Mouse (Mus musculus): ENCODE data around the gene BC034090.

BC034090 gene

GRCm38 (mm10) chr1:155244771-155245211 lies 547 bp upstream of the BC034090 start:
- DNase-seq (ENCODE audit: low spot score) = no peak

GRCm38 (mm10) chr1:155242488-155242745 lies 1.8 kb downstream of the BC034090 start:
- DNase-seq (ENCODE audit: low spot score) = no peak

DNA sequence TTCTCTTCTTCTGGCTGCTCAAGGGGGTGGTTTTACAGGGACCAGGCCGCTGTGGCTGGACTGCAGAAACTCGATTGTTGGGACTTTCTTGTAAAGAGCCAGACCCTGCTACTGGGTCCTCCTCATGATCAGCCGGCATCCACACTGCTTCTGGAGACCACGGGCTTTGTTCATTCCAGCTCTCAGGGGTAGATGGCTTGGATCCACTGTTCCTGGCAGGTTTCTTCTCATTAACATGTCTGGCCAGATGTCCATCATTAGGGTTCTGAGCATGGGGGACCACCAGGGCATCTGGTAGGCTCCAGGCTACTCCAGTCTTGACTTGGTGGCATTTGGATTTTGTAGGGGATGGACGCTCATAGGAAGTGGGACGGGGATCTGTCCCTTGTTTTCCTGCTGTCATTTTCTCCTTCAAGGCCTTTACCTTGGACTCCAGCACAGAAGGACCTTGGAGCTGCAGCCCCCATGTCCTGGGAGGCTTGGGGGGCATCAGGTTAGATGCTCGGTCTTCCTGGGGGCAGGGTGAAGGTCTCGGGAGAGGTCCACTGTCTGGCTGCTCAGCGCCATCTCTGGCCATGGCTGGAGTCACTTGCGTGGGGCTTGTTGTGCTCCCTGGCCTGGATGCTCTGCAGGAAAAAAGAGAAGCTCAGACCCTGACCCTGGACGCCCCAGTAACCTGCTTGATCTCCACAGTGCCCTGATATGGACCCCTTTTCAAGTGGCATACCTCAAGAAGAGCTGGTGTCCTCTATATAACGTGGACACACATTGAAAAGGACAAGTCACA lies 2.4 kb downstream of the BC034090 start:
- no peak for DNase-seq (ENCODE audit: low spot score)

DNA sequence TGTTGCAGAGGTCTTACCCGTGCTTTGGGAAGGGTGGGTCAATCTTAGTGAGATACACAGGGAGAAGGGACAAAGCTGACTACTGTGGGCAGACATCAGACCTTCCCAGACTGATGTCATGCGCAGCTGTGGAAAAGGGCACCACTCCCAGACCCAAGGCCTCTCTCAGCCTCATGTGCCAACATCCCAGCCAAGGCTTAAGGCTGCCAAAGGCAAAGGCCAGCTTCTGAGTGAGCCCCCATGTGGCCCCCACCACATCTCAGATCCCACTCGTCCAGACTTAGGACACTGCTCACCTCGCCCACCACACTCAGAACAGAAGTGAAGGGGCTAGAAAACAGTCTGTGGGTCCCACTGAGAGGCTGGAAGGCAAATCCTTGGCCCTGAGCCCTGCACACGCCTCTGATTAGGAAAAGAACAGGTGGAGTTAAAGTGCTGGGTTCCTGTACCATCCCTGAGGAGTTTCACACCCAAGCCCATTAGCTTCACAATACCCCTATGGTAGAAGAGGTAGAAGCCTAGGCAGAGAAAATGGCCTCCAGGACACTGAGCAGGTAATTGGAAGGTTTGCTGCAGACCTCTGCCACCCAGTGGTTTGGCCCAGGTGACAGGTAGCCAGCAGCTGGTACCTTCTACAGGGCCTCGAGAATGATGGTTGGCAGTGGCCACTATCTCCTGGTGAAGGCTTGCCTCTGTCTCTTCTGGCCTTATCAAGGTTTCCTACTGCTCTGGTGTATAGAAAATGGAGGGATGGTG lies 4.1 kb downstream of the BC034090 start:
- DNase-seq (ENCODE audit: low spot score) = no peak

DNA sequence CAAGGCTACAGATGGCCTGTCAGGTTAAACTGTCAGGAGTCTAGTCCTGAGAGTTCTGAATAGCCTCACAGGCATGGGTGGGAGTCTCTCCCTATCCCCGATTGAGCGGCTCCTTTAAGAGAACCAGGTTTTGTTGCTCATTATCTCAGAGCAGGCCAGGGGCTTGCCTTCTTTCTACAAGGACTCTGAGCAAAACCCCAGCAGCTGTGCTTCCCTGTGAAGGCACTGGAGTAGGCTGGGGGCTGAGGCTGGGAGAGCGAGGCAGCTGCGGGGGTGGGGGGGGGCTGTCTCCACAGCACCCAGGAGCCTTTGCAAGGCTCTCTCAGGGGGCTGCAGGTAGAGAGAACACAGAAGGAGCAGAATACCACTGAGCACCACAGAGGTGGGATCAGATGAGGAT lies 5.1 kb downstream of the BC034090 start:
- no peak for DNase-seq (ENCODE audit: low spot score)

GRCm38 (mm10) chr1:155238126-155238525 lies 6.1 kb downstream of the BC034090 start:
- DNase-seq (ENCODE audit: low spot score) = no peak

- no peak for DNase-seq (ENCODE audit: low spot score)
Observed at GRCm38 (mm10) chr1:155237390-155237789, 6.9 kb downstream of the BC034090 start.

DNA sequence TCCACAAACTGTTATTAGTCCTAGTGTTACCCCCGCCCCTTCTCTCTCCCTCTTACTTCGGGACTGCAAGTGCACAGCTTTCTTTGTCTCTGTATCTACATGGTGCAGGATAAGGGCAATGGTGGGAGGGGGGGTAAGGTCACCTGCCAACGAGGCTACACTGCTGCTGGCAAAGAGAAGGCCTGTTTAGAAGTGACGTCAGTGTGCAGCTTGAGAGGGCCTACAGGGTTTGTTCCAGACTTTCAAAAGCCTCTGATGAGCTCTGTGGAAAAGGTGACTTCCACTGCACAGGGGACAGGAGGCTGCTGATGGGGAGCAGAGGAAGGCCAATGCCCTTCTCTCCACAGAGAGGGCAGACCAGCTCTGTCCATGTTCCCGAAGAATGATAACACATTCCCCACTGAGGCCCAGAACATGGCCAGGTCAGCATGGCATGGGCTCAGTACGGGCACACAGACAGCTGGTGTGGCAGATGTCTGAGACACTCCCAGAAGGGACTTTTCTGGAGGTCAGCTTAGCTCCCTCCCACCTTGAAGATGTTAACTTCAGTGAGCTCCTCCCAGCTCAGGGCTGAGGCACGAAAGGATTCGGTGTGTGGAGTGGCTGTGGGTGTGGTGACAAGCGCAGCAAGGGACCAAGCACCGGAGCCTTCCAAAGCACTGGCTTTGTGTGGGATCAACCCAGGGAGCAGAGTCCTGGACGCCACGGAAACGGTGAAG lies 7.8 kb downstream of the BC034090 start:
- no peak for DNase-seq (ENCODE audit: low spot score)

DNA sequence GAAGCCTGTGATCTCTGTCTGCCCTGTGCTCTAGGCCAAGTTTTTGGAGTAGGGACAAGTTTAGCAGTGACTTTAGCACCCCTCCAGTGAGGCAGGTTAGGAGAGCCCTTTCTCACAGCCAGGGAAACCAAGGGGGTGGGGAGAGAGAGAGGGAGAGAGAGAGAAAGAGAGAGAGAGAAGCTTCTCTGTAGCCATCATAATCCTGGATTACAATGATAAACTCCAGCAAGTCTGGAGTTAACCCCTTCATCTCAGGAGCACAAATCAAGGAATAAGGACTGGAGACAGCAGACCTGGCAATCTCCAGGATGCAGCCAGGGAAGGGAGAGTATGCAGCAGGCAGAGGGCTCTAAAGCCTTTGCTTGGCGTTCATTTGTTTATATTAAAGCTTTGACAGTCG lies 8.6 kb downstream of the BC034090 start:
- DNase-seq (ENCODE audit: low spot score) = no peak

DNA sequence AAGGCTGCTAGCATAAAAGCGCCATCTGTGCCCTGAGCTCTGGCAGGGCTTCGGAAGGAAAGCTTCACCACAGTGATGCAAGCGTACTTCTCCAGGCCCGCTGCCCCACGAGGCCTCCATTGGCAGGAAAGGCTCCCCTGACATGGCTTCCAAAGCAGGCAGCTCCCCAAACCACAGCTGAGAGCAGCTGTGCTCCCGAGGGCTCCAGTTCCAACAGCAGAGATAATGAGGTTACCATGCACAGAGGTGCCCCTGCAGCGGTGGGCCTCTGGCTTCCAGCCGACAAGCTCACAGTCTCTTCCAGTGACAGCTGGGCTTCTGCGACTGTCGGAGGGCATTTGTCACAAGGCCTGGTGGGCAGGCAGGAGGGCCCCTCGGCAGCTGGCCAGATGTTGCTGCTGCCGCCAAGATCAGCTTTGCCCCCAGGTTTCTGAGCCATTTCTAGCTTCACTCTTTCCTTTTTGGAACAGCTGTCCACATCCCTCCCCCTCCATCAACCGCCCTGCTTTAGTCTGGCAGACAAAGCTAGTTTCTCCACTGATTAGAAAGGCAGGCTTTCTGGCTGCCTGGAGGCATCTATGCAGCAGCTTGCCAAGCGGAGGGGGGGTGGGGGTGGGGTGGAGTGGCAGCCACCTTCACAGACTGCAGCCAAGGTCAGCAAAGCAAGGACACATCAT lies 10.2 kb downstream of the BC034090 start:
- DNase-seq (ENCODE audit: low spot score) = no peak

- no peak for DNase-seq (ENCODE audit: low spot score)
Observed at GRCm38 (mm10) chr1:155233378-155233777, 10.9 kb downstream of the BC034090 start.

DNA sequence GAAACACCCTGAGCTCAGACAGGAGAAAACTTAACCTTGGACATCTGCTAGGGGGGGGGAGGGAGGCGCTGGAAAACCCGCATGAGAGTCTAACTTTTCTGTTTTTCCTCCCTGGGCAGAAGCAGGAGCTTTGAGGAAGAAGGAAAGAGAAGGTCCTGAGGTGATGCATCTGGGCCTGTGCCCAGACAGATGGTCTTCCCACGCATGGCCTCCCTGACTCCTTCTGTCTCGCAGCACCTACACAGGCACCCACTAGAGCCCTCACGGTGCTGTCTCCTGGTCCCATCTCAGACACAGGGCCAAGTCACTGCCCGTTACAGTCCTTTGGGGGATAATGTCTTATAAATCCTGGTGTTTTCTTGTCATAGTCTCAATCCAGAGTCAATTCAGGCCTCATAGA lies 11.5 kb downstream of the BC034090 start:
- no peak for DNase-seq (ENCODE audit: low spot score)

GRCm38 (mm10) chr1:155232385-155232784 lies 11.9 kb downstream of the BC034090 start:
- no peak for DNase-seq (ENCODE audit: low spot score)

DNA sequence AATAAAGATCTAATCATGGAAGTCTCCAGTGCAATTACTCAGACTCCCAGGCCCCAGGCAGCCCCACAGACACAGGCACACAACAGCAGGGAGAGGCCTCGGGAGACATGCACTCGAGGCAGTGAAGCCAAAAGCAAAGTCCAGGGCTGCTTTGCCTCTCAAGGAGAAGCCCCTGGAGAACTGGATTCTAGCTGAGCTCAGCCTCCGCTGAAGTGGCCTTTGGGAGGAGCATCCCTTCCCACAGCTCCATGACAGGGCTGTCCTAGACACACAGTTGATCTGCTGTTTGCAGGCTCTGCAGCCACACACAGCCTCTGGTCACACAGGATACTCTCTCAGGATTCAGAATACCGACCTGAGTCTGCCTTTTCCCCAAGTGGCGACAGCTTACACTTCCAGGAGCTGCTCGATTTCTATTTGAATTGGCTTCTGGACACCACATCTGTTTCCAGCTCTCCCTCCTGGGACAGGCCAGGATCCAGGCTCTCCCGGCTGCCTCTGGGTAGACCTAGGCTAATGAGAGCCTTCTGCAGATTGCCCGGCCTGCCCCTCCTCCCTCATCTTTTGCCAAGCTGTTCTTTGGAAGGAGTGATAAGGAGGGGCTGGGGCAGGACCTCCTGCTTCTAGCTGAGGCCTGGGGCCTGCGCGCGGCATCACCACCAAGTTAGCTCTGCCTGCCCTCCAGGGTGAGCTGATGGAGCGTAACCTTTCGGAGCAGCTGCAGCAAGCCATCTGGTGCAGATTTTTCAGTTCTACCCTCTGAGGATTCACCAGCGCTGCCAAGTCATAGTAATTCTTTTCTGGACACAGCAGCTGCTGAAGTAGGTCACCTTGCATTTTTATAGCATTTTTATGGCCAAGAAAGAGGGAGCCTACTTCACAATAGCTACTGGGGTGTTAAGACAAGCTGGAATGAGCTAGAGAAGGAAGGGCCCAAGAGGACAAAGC lies 14.5 kb downstream of the BC034090 start:
- no peak for DNase-seq (ENCODE audit: low spot score)

GRCm38 (mm10) chr1:155223849-155224554 lies 20.2 kb downstream of the BC034090 start:
- DNase-seq (ENCODE audit: low spot score) = peak; percentile 70

DNA sequence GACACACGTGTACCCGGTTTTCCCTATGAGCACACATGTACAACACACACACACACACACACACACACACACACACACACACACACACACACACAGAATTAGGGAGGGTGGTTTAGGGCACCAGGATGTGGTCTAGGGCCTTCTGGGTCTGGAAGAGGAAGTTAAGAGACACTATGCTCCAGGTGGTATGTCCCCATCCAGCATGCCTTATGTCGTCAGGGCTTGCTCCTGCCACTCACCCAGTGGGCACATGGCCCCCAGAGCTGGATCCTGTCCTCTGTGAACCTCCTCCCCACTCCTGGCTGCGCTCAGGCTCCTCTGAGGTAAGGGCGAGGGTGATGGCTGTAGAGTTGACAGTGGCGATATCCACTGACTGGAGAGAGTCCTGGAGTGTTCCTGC lies 21.2 kb downstream of the BC034090 start:
- DNase-seq (ENCODE audit: low spot score) = peak; percentile 58

- DNase-seq (ENCODE audit: low spot score) = no peak
Observed at GRCm38 (mm10) chr1:155222101-155222669, 22.1 kb downstream of the BC034090 start.

- no peak for DNase-seq (ENCODE audit: low spot score)
Observed at GRCm38 (mm10) chr1:155218924-155219323, 25.3 kb downstream of the BC034090 start.

DNA sequence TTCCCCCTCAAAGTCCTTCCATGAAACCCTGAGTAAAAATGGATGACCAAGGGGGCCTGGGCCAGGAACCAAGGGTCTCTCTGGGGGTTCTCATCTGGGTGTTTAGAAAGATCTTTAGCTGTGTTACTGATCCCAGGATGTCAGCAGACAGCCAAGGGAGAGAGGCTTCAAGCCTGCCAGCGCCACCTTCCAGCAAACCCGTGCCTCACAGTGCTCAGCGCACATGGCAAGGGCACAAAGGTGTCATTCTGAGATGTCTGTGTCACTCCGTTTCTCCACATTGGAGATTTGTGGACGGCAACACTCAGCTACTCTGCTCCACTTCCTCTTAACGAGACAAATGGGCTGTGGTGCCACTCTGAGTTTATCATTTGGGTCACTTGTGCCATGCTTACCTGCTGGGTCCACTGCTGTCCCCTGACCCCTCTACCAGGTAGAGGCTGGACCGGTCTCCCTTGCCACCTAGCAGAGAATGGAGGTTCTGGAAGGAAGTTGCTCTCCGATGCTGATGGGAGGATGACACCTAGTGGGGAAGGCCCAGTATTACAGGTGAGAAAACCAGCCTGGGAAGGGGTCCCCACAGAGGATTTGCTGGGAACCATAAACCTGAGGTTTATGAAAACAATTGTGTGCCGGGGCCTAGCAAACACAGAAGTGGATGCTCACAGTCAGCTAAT lies 26.2 kb downstream of the BC034090 start:
- peak; percentile 67 for DNase-seq (ENCODE audit: low spot score)

- DNase-seq (ENCODE audit: low spot score) = no peak
Observed at GRCm38 (mm10) chr1:155216844-155217243, 27.4 kb downstream of the BC034090 start.

All from T-cell, adult 2 months (primary cell).